Mouse (Mus musculus) bone marrow macrophage, adult 2 months (primary cell): ENCODE results near the gene Rara. TPM values are rescaled to one million over a fixed set of nuclear protein-coding genes. Genes with fewer than 3 reads are reported as not detected.
A peak's percentile ranks its signal among the peaks of the same experiment; 100 is the strongest.

ENCODE experiments used
- H3K27ac ChIP-seq: 2 replicates; pipeline ENCODE4 v1.5.1; 2012; ENCODE audit warnings: low read depth, low read length; ENCODE audit not compliant: insufficient read depth
- H3K4me1 ChIP-seq: 2 replicates; pipeline ENCODE4 v1.6.1; 2012; ENCODE audit warnings: low read length; ENCODE audit not compliant: control insufficient read depth, insufficient read depth
- H3K4me3 ChIP-seq: 2 replicates; pipeline ENCODE4 v1.5.1; 2012; ENCODE audit warnings: mild to moderate bottlenecking, low read length, moderate library complexity; ENCODE audit not compliant: insufficient read depth
- CTCF ChIP-seq: IDR thresholded peaks from 2 replicates; pipeline ENCODE4 v1.5.1; 2012; ENCODE audit warnings: low read depth, mild to moderate bottlenecking, low read length, moderate library complexity
- POLR2A ChIP-seq: IDR thresholded peaks from 2 replicates; pipeline ENCODE4 v1.6.1; 2012; ENCODE audit warnings: mild to moderate bottlenecking, low read depth, low read length, borderline replicate concordance
- polyA plus RNA-seq: library from polyadenylated mRNA; stranded (reverse); fragments of >200 nt; gene quantifications from 2 replicates; pipeline ENCODE4 v1.2.4, GENCODE M21; 2012; ENCODE audit not compliant: missing spikeins, insufficient read depth, insufficient read length

The Rara gene
- polyA plus RNA-seq, 1 experiment = 24.0 TPM

DNA sequence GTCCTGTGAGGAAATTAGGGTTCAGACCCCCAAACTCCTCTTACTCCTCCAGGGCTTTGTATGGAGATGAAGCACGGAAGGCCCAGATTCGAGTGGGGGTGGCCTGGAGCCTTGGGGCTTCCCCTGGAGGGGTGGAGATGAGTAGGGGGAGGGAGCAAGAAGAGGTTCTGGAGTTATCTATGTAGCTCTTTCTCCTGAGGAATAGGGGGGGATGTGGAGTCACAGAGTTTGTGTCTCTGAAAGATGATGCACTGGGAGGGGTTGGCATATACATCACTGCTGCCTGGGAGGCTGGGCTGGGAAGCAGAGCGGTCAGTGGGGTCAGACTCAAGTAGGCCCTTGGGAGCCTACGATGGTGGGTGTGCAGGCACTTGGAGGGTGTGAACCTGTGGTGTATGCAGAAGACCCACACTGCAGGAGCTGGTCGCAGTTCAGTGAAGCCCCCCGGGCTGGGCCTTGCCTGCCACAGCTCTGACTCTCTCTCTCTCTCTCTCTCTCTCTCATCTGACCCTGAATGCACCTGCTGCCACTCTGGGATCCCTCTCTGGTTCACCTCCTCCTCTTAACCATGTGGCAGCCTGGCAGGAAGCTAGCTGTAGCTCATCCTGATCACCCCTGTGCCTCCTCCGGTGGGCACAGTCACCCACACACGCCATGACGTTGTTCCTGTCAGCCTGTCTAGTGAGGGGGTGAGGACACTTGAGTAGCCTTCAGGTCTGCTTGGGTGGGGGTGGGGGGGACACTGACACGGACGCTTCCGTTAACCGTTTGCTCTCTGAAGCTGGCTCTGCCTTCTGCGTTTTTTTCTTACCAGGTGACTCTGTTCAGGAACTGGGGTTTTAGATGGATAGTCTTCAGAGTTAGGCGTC, 11.7 kb downstream of the Rara start:
- TF ChIP-seq POLR2A = no peak
- no peak for TF ChIP-seq CTCF
- Histone ChIP-seq H3K4me1 (peaks cover 47% of the 10 kb centered on the region), H3K4me3 (peak overlapping the region; percentile 78), H3K27ac (no peak overlapping the region)

DNA sequence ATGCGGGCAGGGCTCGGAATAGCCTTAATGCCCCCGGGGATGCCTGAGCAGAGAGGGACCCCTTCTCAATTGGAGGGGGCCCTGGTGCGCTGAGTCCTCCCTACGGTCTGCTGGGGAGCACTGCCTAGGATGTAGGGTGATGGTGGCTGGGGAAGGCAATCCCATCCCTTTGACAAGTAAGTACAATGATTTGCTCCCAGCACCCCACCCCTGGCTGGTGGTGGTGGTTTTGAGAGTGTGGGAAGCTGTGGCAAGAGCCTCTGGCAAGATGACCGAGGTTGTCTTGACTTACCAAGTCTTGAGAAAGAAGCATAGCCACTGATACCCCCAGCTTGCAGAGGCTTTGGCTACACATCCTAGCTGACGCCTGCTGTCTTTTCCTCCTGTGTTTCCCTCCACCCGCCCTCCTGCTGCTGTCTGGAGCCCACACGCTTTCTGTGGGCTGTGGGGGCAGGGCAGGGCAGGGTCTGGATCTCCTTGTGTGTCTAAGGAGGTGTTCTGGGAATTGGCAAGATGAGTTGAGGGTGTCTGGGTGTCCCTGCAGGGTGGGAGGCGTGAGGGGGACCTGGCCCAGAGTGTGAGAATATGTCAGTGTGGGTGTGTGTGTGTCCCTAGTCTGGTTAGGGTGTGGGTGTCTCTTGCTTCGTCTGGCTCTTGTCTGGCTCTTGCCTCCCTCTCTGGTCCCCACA, 12.5 kb downstream of the Rara start:
- H3K4me3 ChIP-seq = no peak overlapping the region
- TF ChIP-seq CTCF (no peak), POLR2A (no peak)
- H3K4me1 ChIP-seq = peaks cover 51% of the 10 kb centered on the region
- no peak overlapping the region for H3K27ac ChIP-seq

DNA sequence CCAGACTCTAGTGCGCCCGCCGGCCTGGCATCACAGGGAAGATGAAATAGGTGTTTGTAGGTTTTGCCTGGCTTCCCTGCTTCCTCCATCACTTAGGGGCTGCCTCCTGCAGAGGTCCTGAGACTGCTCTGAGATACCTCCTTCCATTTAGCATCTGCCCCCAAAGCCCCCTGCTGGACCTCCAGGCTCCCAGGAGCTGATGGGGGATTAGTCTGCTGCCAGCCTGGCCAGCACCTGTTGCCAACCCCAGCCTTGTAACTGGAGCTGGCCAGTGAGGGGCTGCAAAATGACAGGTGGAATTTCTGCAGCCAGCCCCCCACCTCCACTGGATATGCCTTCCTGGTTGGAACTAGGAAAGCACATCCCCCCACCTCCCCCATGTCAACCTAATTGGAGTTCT, 13.2 kb downstream of the Rara start:
- Histone ChIP-seq H3K4me1 (peaks cover 58% of the 10 kb centered on the region), H3K27ac (peak overlapping the region; percentile 95), H3K4me3 (peak overlapping the region; percentile 58)
- TF ChIP-seq POLR2A (no peak), CTCF (no peak)

DNA sequence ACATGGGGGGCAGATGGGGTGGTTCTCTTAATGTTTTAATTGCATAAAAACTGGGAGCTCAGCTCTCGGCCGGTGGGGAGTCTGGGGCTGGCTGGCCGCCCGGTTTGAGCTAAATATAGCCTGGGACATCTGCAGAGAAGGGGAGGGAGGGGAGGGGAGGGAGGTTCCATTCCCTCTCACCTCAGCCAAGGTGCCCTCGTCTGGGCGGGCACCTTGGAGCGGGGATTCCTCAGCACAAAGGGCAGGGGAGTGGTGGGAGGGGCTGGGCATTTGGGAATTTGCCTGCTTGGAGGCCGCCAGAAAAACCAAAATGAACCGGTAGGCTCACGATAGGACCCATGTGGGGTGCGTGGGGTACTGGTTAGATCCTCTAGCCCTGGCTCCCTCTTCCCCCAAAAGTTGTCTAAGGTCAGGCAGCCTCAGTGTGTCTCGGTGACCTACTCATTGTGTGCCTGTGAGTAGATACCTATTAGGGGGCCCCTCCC, 13.8 kb downstream of the Rara start:
- TF ChIP-seq CTCF (no peak), POLR2A (no peak)
- H3K4me1 ChIP-seq = peaks cover 63% of the 10 kb centered on the region
- H3K27ac ChIP-seq = peak overlapping the region; percentile 95

GRCm38 (mm10) chr11:98941826-98942550, 14.4 kb downstream of the Rara start:
- peaks cover 59% of the 10 kb centered on the region for H3K4me1 ChIP-seq
- H3K27ac ChIP-seq = peak overlapping the region; percentile 95
- peak overlapping the region; percentile 58 for H3K4me3 ChIP-seq
- TF ChIP-seq POLR2A (no peak), CTCF (no peak)

More for the DNA sequence above, 13.8 kb downstream of the Rara start:
- H3K4me3 ChIP-seq = peak overlapping the region; percentile 58

DNA sequence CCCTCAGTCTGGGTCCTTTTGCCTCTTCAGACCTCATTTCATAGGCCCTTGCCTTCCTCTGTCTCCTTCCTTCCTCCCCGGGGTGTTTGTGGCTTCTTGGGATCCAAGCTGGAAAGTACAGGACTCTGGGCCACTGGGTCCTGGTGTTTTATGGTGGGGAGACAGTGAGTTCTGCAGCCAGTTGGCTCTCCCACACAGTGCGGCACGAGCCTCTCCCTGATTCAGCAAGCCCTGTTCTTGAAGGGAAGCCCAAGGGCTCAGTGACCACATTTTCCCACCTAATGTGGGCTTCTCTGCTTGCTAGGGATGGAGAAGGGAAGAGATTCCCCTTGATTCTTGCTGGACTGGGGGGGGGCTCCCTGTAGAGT, 14.9 kb downstream of the Rara start:
- Histone ChIP-seq H3K4me3 (peak overlapping the region; percentile 58), H3K4me1 (peaks cover 65% of the 10 kb centered on the region), H3K27ac (peak overlapping the region; percentile 95)
- no peak for TF ChIP-seq CTCF

GRCm38 (mm10) chr11:98942923-98943641, 15.5 kb downstream of the Rara start:
- no peak for TF ChIP-seq CTCF
- TF ChIP-seq POLR2A = no peak
- Histone ChIP-seq H3K4me3 (peak overlapping the region; percentile 58), H3K4me1 (peaks cover 69% of the 10 kb centered on the region), H3K27ac (peak overlapping the region; percentile 95)

DNA sequence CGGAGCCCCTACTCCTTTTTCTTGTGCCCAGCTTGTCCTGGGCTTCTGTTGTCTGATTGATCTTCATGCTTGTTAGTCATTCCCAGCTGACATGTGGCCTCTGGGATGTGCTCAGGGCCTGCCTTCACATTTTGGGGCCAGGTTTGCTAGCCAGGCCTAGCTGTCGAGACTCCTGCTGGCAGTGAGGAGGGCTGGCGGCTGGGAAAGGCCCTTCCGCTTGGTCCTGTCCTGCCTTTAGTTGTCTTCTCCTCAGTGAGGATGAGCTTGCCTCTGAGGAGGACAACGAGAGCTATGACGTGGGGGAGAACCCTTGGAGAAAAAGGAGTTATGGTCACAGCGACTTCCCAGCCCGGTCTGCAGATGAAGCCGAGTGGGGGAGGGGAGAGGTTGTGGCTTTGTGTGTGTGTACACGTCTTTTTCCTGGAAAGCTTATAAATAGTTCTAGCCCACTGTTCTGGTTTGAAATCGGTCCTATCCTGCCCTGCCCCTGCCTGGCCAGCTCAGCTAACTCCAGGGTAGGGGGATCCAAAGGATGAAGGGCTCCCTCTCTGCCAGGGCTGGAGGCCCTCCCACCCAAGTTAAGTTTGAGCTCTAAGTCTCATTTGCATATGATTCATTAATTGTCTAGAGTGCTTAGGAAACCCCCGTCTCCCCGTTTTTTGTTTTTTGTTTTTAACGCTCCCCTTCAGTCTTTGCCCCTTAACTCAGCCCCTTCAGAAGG, 16.3 kb downstream of the Rara start:
- peak overlapping the region; percentile 44 for H3K4me3 ChIP-seq

More for the DNA sequence above, 16.3 kb downstream of the Rara start:
- Histone ChIP-seq H3K27ac (peak overlapping the region; percentile 95), H3K4me1 (peaks cover 72% of the 10 kb centered on the region)
- no peak for TF ChIP-seq POLR2A
- TF ChIP-seq CTCF = no peak; the same call in 1 of the 2 replicates
